Mouse (Mus musculus): ENCODE measurements at regions not wholly inside any gene's neighbourhood (a gene's known extent, or its start where the extent isn't known, plus 50 kb on each side); places are given as distances from the start of the nearest gene placed in this dataset.

DNA sequence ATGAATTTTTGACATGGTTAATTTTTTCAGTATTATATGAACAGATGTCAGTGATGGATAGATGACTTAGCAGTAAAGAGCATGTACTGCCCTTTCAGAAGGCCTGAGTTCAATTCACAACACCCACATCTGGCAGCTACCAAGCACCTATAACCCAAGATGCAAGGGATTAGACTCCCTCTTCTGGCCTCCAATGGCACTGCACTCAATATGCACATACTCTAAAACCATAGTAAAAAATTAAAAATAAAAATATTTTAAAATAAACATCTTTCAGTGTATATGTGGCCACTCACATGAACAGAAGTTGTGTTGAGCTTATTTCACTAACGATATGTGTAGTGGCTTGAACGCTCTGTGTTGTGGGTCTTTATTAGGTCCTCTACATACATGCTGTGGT is 152.4 kb downstream of the Hs3st3b1 start:
- no peak overlapping the region for H3K4me3 ChIP-seq (ENCODE audit: low read length)
- WGBS: 95% methylated on average over 2 of the region's 2 CpGs
- H3K27ac ChIP-seq (ENCODE audit: low read depth, low read length): no peak overlapping the region
- H3K9ac ChIP-seq (ENCODE audit: low read depth, low read length): no peak overlapping the region
- ATAC-seq (ENCODE audit: low FRiP score, low TSS enrichment): no peak
- H3K4me2 ChIP-seq (replicated peaks; ENCODE audit: low read depth, low read length): no peak overlapping the region
- H3K4me1 ChIP-seq (ENCODE audit: control insufficient read depth, insufficient read depth, low read length): 0 out of 2 replicates have a peak, but pooled peaks cover 4% of the 10 kb centered on the region
- H3K36me3 ChIP-seq (ENCODE audit: control insufficient read depth, insufficient read depth, low read length): no peaks in the 10 kb centered on the region
- no peaks in the 10 kb centered on the region for H3K9me3 ChIP-seq (ENCODE audit: control insufficient read depth, low read length)
- H3K27me3 ChIP-seq (ENCODE audit: control insufficient read depth, insufficient read depth, low read length): no peaks in the 10 kb centered on the region

- no peak overlapping the region for H3K4me3 ChIP-seq (ENCODE audit: low read length)
Measured at GRCm38 (mm10) chr11:63775382-63775781, 146.7 kb downstream of the Hs3st3b1 start.

GRCm38 (mm10) chr11:63779371-63779770 is 142.7 kb downstream of the Hs3st3b1 start:
- H3K9me3 ChIP-seq (ENCODE audit: control insufficient read depth, low read length): no peaks in the 10 kb centered on the region
- no peak overlapping the region for H3K27ac ChIP-seq (ENCODE audit: low read depth, low read length)
- H3K4me2 ChIP-seq (replicated peaks; ENCODE audit: low read depth, low read length): no peak overlapping the region
- 0 out of 2 replicates have a peak, but pooled peaks cover 2% of the 10 kb centered on the region for H3K4me1 ChIP-seq (ENCODE audit: control insufficient read depth, insufficient read depth, low read length)
- H3K27me3 ChIP-seq (ENCODE audit: control insufficient read depth, insufficient read depth, low read length): no peaks in the 10 kb centered on the region
- no peak overlapping the region for H3K9ac ChIP-seq (ENCODE audit: low read depth, low read length)
- no peaks in the 10 kb centered on the region for H3K36me3 ChIP-seq (ENCODE audit: control insufficient read depth, insufficient read depth, low read length)
- H3K4me3 ChIP-seq (ENCODE audit: low read length): no peak overlapping the region
- ATAC-seq (ENCODE audit: low FRiP score, low TSS enrichment): no peak
- 80% methylated on average over 6 of the region's 6 CpGs for WGBS

More at GRCm38 (mm10) chr11:63775382-63775781, 146.7 kb downstream of the Hs3st3b1 start:
- Histone ChIP-seq H3K36me3 (ENCODE audit: control insufficient read depth, insufficient read depth, low read length) (no peaks in the 10 kb centered on the region), H3K9ac (ENCODE audit: low read depth, low read length) (no peak overlapping the region), H3K4me2 (replicated peaks; ENCODE audit: low read depth, low read length) (no peak overlapping the region), H3K27me3 (ENCODE audit: control insufficient read depth, insufficient read depth, low read length) (no peaks in the 10 kb centered on the region), H3K9me3 (ENCODE audit: control insufficient read depth, low read length) (no peaks in the 10 kb centered on the region), H3K4me1 (ENCODE audit: control insufficient read depth, insufficient read depth, low read length) (0 out of 2 replicates have a peak, but pooled peaks cover 2% of the 10 kb centered on the region), H3K27ac (ENCODE audit: low read depth, low read length) (no peak overlapping the region)
- WGBS: 27% methylated on average over 6 of the region's 6 CpGs
- peak; percentile 66; the same call in 1 of the 2 replicates for ATAC-seq (ENCODE audit: low FRiP score, low TSS enrichment)

GRCm38 (mm10) chr11:63781967-63782915 is 139.8 kb downstream of the Hs3st3b1 start:
- whole genome bisulfite sequencing: 64% methylated on average over 19 of the region's 19 CpGs
- H3K9ac ChIP-seq (ENCODE audit: low read depth, low read length): no peak overlapping the region
- H3K4me3 ChIP-seq (ENCODE audit: low read length): no peak overlapping the region
- no peaks in the 10 kb centered on the region for H3K36me3 ChIP-seq (ENCODE audit: control insufficient read depth, insufficient read depth, low read length)
- H3K4me2 ChIP-seq (replicated peaks; ENCODE audit: low read depth, low read length): no peak overlapping the region
- no peaks in the 10 kb centered on the region for H3K9me3 ChIP-seq (ENCODE audit: control insufficient read depth, low read length)
- no peaks in the 10 kb centered on the region; the same call in 1 of the 2 replicates for H3K27me3 ChIP-seq (ENCODE audit: control insufficient read depth, insufficient read depth, low read length)
- H3K27ac ChIP-seq (ENCODE audit: low read depth, low read length): no peak overlapping the region
- 0 out of 2 replicates have a peak, but pooled peaks cover 8% of the 10 kb centered on the region for H3K4me1 ChIP-seq (ENCODE audit: control insufficient read depth, insufficient read depth, low read length)
- no peak for ATAC-seq (ENCODE audit: low FRiP score, low TSS enrichment)

GRCm38 (mm10) chr11:63785281-63785886 is 136.7 kb downstream of the Hs3st3b1 start:
- 0 out of 2 replicates have a peak overlapping the region, but pooled peaks have one; percentile 27 for H3K27ac ChIP-seq (ENCODE audit: low read depth, low read length)
- 7% methylated on average over 8 of the region's 8 CpGs for WGBS
- H3K4me3 ChIP-seq (ENCODE audit: low read length): no peak overlapping the region
- H3K27me3 ChIP-seq (ENCODE audit: control insufficient read depth, insufficient read depth, low read length): no peaks in the 10 kb centered on the region; the same call in 1 of the 2 replicates
- no peak overlapping the region for H3K9ac ChIP-seq (ENCODE audit: low read depth, low read length)
- 0 out of 2 replicates have a peak, but pooled peaks cover 6% of the 10 kb centered on the region for H3K4me1 ChIP-seq (ENCODE audit: control insufficient read depth, insufficient read depth, low read length)
- H3K4me2 ChIP-seq (replicated peaks; ENCODE audit: low read depth, low read length): no peak overlapping the region
- peak; percentile 89 for ATAC-seq (ENCODE audit: low FRiP score, low TSS enrichment)
- no peaks in the 10 kb centered on the region for H3K9me3 ChIP-seq (ENCODE audit: control insufficient read depth, low read length)
- H3K36me3 ChIP-seq (ENCODE audit: control insufficient read depth, insufficient read depth, low read length): no peaks in the 10 kb centered on the region

GRCm38 (mm10) chr11:63785965-63786364 is 136.1 kb downstream of the Hs3st3b1 start:
- Histone ChIP-seq H3K36me3 (ENCODE audit: control insufficient read depth, insufficient read depth, low read length) (no peaks in the 10 kb centered on the region), H3K9me3 (ENCODE audit: control insufficient read depth, low read length) (no peaks in the 10 kb centered on the region), H3K27me3 (ENCODE audit: control insufficient read depth, insufficient read depth, low read length) (no peaks in the 10 kb centered on the region; the same call in 1 of the 2 replicates), H3K4me1 (ENCODE audit: control insufficient read depth, insufficient read depth, low read length) (0 out of 2 replicates have a peak, but pooled peaks cover 6% of the 10 kb centered on the region), H3K9ac (ENCODE audit: low read depth, low read length) (no peak overlapping the region), H3K27ac (ENCODE audit: low read depth, low read length) (no peak overlapping the region), H3K4me3 (ENCODE audit: low read length) (no peak overlapping the region), H3K4me2 (replicated peaks; ENCODE audit: low read depth, low read length) (no peak overlapping the region)
- WGBS: 58% methylated on average over 4 of the region's 4 CpGs
- no peak for ATAC-seq (ENCODE audit: low FRiP score, low TSS enrichment)

GRCm38 (mm10) chr11:63789473-63790120 is 132.5 kb downstream of the Hs3st3b1 start:
- Histone ChIP-seq H3K27ac (ENCODE audit: low read depth, low read length) (no peak overlapping the region), H3K9ac (ENCODE audit: low read depth, low read length) (no peak overlapping the region), H3K9me3 (ENCODE audit: control insufficient read depth, low read length) (no peaks in the 10 kb centered on the region), H3K27me3 (ENCODE audit: control insufficient read depth, insufficient read depth, low read length) (no peaks in the 10 kb centered on the region; the same call in 1 of the 2 replicates), H3K4me2 (replicated peaks; ENCODE audit: low read depth, low read length) (no peak overlapping the region), H3K36me3 (ENCODE audit: control insufficient read depth, insufficient read depth, low read length) (no peaks in the 10 kb centered on the region), H3K4me3 (ENCODE audit: low read length) (no peak overlapping the region), H3K4me1 (ENCODE audit: control insufficient read depth, insufficient read depth, low read length) (0 out of 2 replicates have a peak, but pooled peaks cover 6% of the 10 kb centered on the region)
- ATAC-seq (ENCODE audit: low FRiP score, low TSS enrichment): no peak
- WGBS: 69% methylated on average over 8 of the region's 8 CpGs

DNA sequence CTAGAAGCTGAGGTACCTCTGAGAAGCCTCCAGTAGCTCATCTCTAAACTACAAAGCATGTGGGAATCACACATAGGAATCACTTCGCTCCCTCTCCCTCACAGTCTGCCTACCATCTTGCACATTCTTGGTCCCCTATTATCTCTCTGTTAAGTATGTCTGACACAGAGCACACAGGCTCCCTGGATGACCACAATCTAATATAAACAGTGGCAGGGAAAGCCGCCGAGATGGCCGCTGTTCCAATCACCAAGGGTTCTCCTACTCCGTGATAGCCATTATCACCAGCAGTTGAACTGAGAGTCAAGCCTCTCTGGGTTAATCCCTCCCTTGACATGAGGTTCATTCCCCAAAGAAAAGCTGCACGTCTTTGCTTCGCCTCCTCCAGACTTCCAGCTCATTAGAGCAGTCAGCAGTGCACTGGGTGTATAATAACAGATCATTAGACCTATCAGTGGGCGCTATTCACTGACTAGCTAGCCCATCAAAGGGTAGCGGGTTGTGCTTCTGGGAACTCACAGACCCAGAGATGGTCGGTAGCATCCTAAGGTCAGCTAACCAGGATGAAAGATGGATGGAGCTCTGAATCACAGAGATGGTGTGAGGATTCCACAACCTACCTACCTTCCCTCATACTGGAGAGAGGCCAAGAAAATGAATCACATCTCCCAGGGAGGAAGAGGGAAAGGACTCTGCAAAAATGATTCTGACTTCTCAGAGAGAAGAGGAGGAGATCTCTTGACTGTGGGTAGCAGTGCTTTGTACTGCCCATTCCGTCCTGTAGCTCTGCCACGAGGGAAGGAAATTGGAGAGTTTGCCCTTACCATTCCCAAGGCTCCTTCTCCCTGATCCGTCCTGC is 130.9 kb downstream of the Hs3st3b1 start:
- no peak overlapping the region for H3K4me2 ChIP-seq (replicated peaks; ENCODE audit: low read depth, low read length)

More for the DNA sequence above, 130.9 kb downstream of the Hs3st3b1 start:
- Histone ChIP-seq H3K9ac (ENCODE audit: low read depth, low read length) (no peak overlapping the region), H3K27me3 (ENCODE audit: control insufficient read depth, insufficient read depth, low read length) (no peaks in the 10 kb centered on the region; the same call in 1 of the 2 replicates), H3K27ac (ENCODE audit: low read depth, low read length) (no peak overlapping the region), H3K36me3 (ENCODE audit: control insufficient read depth, insufficient read depth, low read length) (no peaks in the 10 kb centered on the region), H3K9me3 (ENCODE audit: control insufficient read depth, low read length) (no peaks in the 10 kb centered on the region), H3K4me3 (ENCODE audit: low read length) (no peak overlapping the region), H3K4me1 (ENCODE audit: control insufficient read depth, insufficient read depth, low read length) (no peaks in the 10 kb centered on the region)
- WGBS: 64% methylated on average over 13 of the region's 13 CpGs
- no peak for ATAC-seq (ENCODE audit: low FRiP score, low TSS enrichment)
